Mouse (Mus musculus) embryonic facial prominence, embryonic 13.5 days (tissue): ENCODE measurements around the gene Bphl. TPM values are rescaled to one million over a fixed set of nuclear protein-coding genes. Genes with fewer than 3 reads are reported as not detected.
"Not testable (repeated sequence)": the region's sequence is repeated elsewhere in the genome, so short reads cannot be mapped to it uniquely, and the experiment has no call there.

ENCODE experiments used
- ATAC-seq: fragments of 200-750 bp; cut with Nextera tagmentation; 2 replicates; pipeline ENCODE4 v1.8.0; 2017; ENCODE audit warnings: low read depth; ENCODE audit not compliant: insufficient number of reproducible peaks, insufficient read depth, low FRiP score, low TSS enrichment
- H3K27ac ChIP-seq: fragments of 300-500 bp; sonication (generic); 2 replicates; pipeline ENCODE4 v1.5.1; 2015; ENCODE audit warnings: moderate library complexity, mild to moderate bottlenecking, inconsistent platforms
- H3K27me3 ChIP-seq: fragments of 300-500 bp; sonication (generic); 2 replicates; pipeline ENCODE4 v1.6.1; 2015; ENCODE audit warnings: mild to moderate bottlenecking, inconsistent platforms
- H3K36me3 ChIP-seq: fragments of 300-500 bp; sonication (generic); 2 replicates; pipeline ENCODE4 v1.6.1; 2015; ENCODE audit warnings: mild to moderate bottlenecking, inconsistent platforms
- H3K4me1 ChIP-seq: fragments of 300-500 bp; sonication (generic); 2 replicates; pipeline ENCODE4 v1.6.1; 2015; ENCODE audit warnings: inconsistent platforms
- H3K4me2 ChIP-seq: fragments of 300-500 bp; sonication (generic); 2 replicates; pipeline ENCODE4 v1.6.1; 2015; ENCODE audit warnings: moderate library complexity, mild to moderate bottlenecking, inconsistent platforms
- H3K4me3 ChIP-seq: fragments of 300-500 bp; sonication (generic); 2 replicates; pipeline ENCODE4 v1.5.1; 2015; ENCODE audit warnings: mild to moderate bottlenecking, inconsistent platforms
- H3K9ac ChIP-seq: fragments of 300-500 bp; sonication (generic); 2 replicates; pipeline ENCODE4 v1.6.1; 2015; ENCODE audit warnings: mild to moderate bottlenecking, inconsistent platforms
- H3K9me3 ChIP-seq: fragments of 300-500 bp; sonication (generic); 2 replicates; pipeline ENCODE4 v1.6.1; 2016; ENCODE audit warnings: inconsistent platforms
- WGBS: fragments of 180-500 bp; shearing (Covaris S2); methylation state at CpG from one replicate; pipeline ENCODE4 v1.1.7; 2015; ENCODE audit warnings: mixed read lengths; 5-methylcytosine and 5-hydroxymethylcytosine counted together
- polyA plus RNA-seq: library from polyadenylated mRNA; unstranded; fragments of >200 nt; fragmentation: Nextera tagmentation; extraction: Ambion mirVana; gene quantifications from 2 replicates; pipeline ENCODE4 v1.2.1, GENCODE M21; 2015

The Bphl gene
- polyA plus RNA-seq, 1 experiment from 2014 or later: 50.8 TPM

- no peaks in the 10 kb centered on the region for H3K4me1 ChIP-seq
- H3K4me3 ChIP-seq: no peak overlapping the region
- WGBS: 75% methylated on average over 4 of the region's 4 CpGs
- H3K27me3 ChIP-seq: no peaks in the 10 kb centered on the region
- no peak overlapping the region for H3K9ac ChIP-seq
- no peak for ATAC-seq
- no peak overlapping the region for H3K4me2 ChIP-seq
- peaks cover 86% of the 10 kb centered on the region for H3K36me3 ChIP-seq
- H3K27ac ChIP-seq: no peak overlapping the region
- H3K9me3 ChIP-seq: no peaks in the 10 kb centered on the region; the same call in 1 of the 2 replicates
These were observed 17.0 kb downstream of the Bphl start for GRCm38 (mm10) chr13:34054391-34054790.

GRCm38 (mm10) chr13:34054983-34055382 is 17.6 kb downstream of the Bphl start:
- H3K27ac ChIP-seq: no peak overlapping the region
- H3K4me1 ChIP-seq: no peaks in the 10 kb centered on the region
- H3K4me3 ChIP-seq: no peak overlapping the region
- 83% methylated on average over 3 of the region's 3 CpGs for WGBS
- H3K9ac ChIP-seq: no peak overlapping the region
- peaks cover 85% of the 10 kb centered on the region for H3K36me3 ChIP-seq
- no peak for ATAC-seq
- H3K9me3 ChIP-seq: no peaks in the 10 kb centered on the region; the same call in 1 of the 2 replicates
- H3K27me3 ChIP-seq: no peaks in the 10 kb centered on the region
- H3K4me2 ChIP-seq: no peak overlapping the region

- Histone ChIP-seq H3K27ac (no peak overlapping the region), H3K27me3 (no peaks in the 10 kb centered on the region), H3K9ac (no peak overlapping the region), H3K4me3 (no peak overlapping the region), H3K9me3 (no peaks in the 10 kb centered on the region; the same call in 1 of the 2 replicates), H3K36me3 (peaks cover 72% of the 10 kb centered on the region), H3K4me1 (no peaks in the 10 kb centered on the region), H3K4me2 (no peak overlapping the region)
- 75% methylated on average over 1 of the region's 1 CpGs for WGBS
- ATAC-seq: no peak
These were observed 19.9 kb downstream of the Bphl start for GRCm38 (mm10) chr13:34057252-34057651.

- ATAC-seq: no peak
- whole genome bisulfite sequencing: 90% methylated on average over 9 of the region's 9 CpGs
- no peaks in the 10 kb centered on the region for H3K27me3 ChIP-seq
- no peaks in the 10 kb centered on the region for H3K4me1 ChIP-seq
- peaks cover 58% of the 10 kb centered on the region for H3K36me3 ChIP-seq
- H3K4me3 ChIP-seq: no peak overlapping the region
- H3K9ac ChIP-seq: no peak overlapping the region
- no peak overlapping the region for H3K4me2 ChIP-seq
- H3K9me3 ChIP-seq: no peaks in the 10 kb centered on the region; the same call in 1 of the 2 replicates
- no peak overlapping the region for H3K27ac ChIP-seq
These were observed 22.7 kb downstream of the Bphl start for GRCm38 (mm10) chr13:34060061-34060460.

GRCm38 (mm10) chr13:34062466-34062865 is 25.1 kb downstream of the Bphl start:
- H3K9ac ChIP-seq: no peak overlapping the region
- H3K27ac ChIP-seq: no peak overlapping the region
- no peaks in the 10 kb centered on the region for H3K27me3 ChIP-seq
- H3K4me2 ChIP-seq: no peak overlapping the region
- WGBS: 89% methylated on average over 10 of the region's 10 CpGs
- H3K4me1 ChIP-seq: no peaks in the 10 kb centered on the region
- no peak overlapping the region for H3K4me3 ChIP-seq
- H3K36me3 ChIP-seq: peaks cover 40% of the 10 kb centered on the region
- H3K9me3 ChIP-seq: no peaks in the 10 kb centered on the region
- ATAC-seq: no peak; the same call in 1 of the 2 replicates

GRCm38 (mm10) chr13:34066351-34066750 is 29.0 kb downstream of the Bphl start:
- no peak for ATAC-seq
- Histone ChIP-seq H3K27me3 (no peaks in the 10 kb centered on the region), H3K36me3 (peaks cover 19% of the 10 kb centered on the region), H3K9me3 (no peaks in the 10 kb centered on the region), H3K9ac (no peak overlapping the region), H3K27ac (no peak overlapping the region), H3K4me2 (no peak overlapping the region), H3K4me1 (no peaks in the 10 kb centered on the region), H3K4me3 (no peak overlapping the region)
- WGBS: 67% methylated on average over 1 of the region's 1 CpGs

- Histone ChIP-seq H3K27me3 (no peaks in the 10 kb centered on the region), H3K4me2 (no peak overlapping the region), H3K4me1 (no peaks in the 10 kb centered on the region), H3K4me3 (no peak overlapping the region), H3K36me3 (peaks cover 11% of the 10 kb centered on the region), H3K9ac (no peak overlapping the region), H3K9me3 (no peaks in the 10 kb centered on the region), H3K27ac (no peak overlapping the region)
- no peak for ATAC-seq
- WGBS: 46% methylated on average over 4 of the region's 4 CpGs
These were observed 32.9 kb downstream of the Bphl start for GRCm38 (mm10) chr13:34070296-34070695.

- H3K4me2 ChIP-seq: no peak overlapping the region
- peaks cover 8% of the 10 kb centered on the region for H3K4me1 ChIP-seq
- H3K9me3 ChIP-seq: no peaks in the 10 kb centered on the region
- no peak overlapping the region for H3K27ac ChIP-seq
- no peak for ATAC-seq
- 79% methylated on average over 6 of the region's 6 CpGs for WGBS
- H3K27me3 ChIP-seq: no peaks in the 10 kb centered on the region
- H3K36me3 ChIP-seq: peaks cover 17% of the 10 kb centered on the region
- no peak overlapping the region for H3K4me3 ChIP-seq
- no peak overlapping the region for H3K9ac ChIP-seq
These were observed 34.4 kb downstream of the Bphl start for GRCm38 (mm10) chr13:34071836-34072235.

GRCm38 (mm10) chr13:34072847-34073246 is 35.5 kb downstream of the Bphl start:
- Histone ChIP-seq H3K9ac (no peak overlapping the region), H3K36me3 (peaks cover 12% of the 10 kb centered on the region), H3K4me1 (peaks cover 13% of the 10 kb centered on the region), H3K27me3 (no peaks in the 10 kb centered on the region), H3K4me3 (no peak overlapping the region), H3K9me3 (no peaks in the 10 kb centered on the region), H3K4me2 (no peak overlapping the region), H3K27ac (no peak overlapping the region)
- 70% methylated on average over 3 of the region's 3 CpGs for WGBS
- ATAC-seq: no peak

- H3K9ac ChIP-seq, H3K27me3 ChIP-seq, H3K9me3 ChIP-seq, H3K4me2 ChIP-seq, H3K4me3 ChIP-seq, ATAC-seq, H3K27ac ChIP-seq: not testable (repeated sequence)
- Histone ChIP-seq H3K4me1 (peaks cover 18% of the 10 kb centered on the region), H3K36me3 (peaks cover 12% of the 10 kb centered on the region)
- WGBS: 93% methylated on average over 11 of the region's 17 CpGs
These were observed 37.0 kb downstream of the Bphl start for GRCm38 (mm10) chr13:34074441-34074840.

GRCm38 (mm10) chr13:34075893-34076292 is 38.5 kb downstream of the Bphl start:
- Histone ChIP-seq H3K4me2 (0 out of 2 replicates have a peak overlapping the region, but pooled peaks have one; percentile 86), H3K36me3 (peaks cover 12% of the 10 kb centered on the region), H3K4me1 (peaks cover 18% of the 10 kb centered on the region)
- not testable (repeated sequence) for H3K4me3 ChIP-seq, H3K9ac ChIP-seq, H3K27ac ChIP-seq, H3K9me3 ChIP-seq, ATAC-seq, H3K27me3 ChIP-seq
- 83% methylated on average over 6 of the region's 6 CpGs for WGBS

- 49% methylated on average over 20 of the region's 20 CpGs for WGBS
- peaks cover 9% of the 10 kb centered on the region for H3K36me3 ChIP-seq
- no peak for ATAC-seq
- H3K4me3 ChIP-seq: peak overlapping the region; percentile 71
- H3K9ac ChIP-seq: peak overlapping the region; percentile 82
- peak overlapping the region; percentile 64 for H3K27ac ChIP-seq
- H3K4me2 ChIP-seq: peak overlapping the region; percentile 86
- H3K27me3 ChIP-seq: no peaks in the 10 kb centered on the region
- H3K9me3 ChIP-seq: no peaks in the 10 kb centered on the region
- peaks cover 18% of the 10 kb centered on the region for H3K4me1 ChIP-seq
These were observed 39.4 kb downstream of the Bphl start for GRCm38 (mm10) chr13:34076561-34077491.
